Mouse (Mus musculus): Measurements from ENCODE around the gene Dmrt3.

DNA sequence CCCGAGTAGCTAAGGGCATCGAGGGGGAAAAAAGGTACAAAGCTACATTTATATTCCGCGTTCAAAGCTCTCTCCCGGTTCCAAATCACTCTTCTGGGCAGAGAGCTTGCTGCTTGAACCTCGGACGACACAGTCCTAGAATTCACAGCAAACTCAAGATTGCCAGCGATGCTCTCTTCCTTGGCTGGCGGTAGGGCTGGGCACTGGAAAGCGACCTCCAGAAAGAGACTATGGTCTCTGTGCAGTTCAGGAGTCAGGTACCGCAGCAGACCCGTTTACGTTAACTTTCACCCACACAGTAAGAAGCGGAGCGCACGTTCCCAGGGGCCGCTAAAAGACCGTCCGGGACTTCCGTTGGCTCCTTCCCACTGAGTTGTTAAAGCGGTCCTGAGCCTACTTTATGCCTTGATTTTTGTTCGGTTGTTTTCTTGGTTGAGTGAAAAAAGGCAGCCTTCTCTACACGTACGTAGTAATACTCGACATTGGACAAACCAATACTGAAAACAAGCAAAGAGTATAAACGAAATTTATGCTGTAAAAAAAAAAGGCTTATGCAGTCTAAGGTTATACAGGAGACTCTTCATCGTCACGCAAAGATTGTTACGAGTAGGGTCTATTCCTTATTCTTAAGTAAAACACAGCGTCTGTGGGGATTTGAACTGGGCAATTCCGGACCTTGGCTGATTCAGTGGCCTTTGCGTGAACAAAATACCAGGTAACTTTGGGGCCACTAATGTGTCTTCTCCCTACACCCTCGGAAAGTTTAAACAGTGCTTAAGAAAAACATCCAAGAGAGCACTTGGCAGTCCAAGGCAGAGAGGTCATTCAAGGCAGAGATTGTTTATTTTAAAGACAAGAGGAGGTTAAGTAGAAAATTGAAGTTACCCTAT, 895 bp upstream of the Dmrt3 start:
- TF ChIP-seq MAFK (IDR thresholded peaks at IDR 0.05; ENCODE audit: borderline replicate concordance, low read depth, low read length) (no peak), CTCF (IDR thresholded peaks at IDR 0.05 in 2 of 3, conservative IDR thresholded peaks at IDR 0.05 in 1 of 3; ENCODE audit: control insufficient read depth in 1 of 3, insufficient read depth in 1 of 3, low read depth in 2 of 3, low read length in 3 of 3, poor library complexity in 1 of 3, severe bottlenecking in 1 of 3) (no peak), BHLHE40 (IDR thresholded peaks at IDR 0.05; ENCODE audit: borderline replicate concordance, low read depth, low read length) (no peak), GATA1 (IDR thresholded peaks at IDR 0.05; ENCODE audit: low read depth, low read length) (no peak)
